Mouse (Mus musculus) bone marrow, adult 2 months (tissue): ENCODE measurements around the gene Olfr31.

Experiments
- CTCF ChIP-seq: fragments of 200-500 bp; IDR thresholded peaks from 2 replicates; pipeline ENCODE4 v1.5.1; 2011; ENCODE audit warnings: low read length, control low read depth; ENCODE audit not compliant: control insufficient read depth, insufficient read depth
- POLR2A ChIP-seq: fragments of 200-500 bp; IDR thresholded peaks from 2 replicates; pipeline ENCODE4 v1.6.1; 2011; ENCODE audit warnings: low read depth, mild to moderate bottlenecking, control low read depth, low read length, borderline replicate concordance; ENCODE audit not compliant: control insufficient read depth

DNA sequence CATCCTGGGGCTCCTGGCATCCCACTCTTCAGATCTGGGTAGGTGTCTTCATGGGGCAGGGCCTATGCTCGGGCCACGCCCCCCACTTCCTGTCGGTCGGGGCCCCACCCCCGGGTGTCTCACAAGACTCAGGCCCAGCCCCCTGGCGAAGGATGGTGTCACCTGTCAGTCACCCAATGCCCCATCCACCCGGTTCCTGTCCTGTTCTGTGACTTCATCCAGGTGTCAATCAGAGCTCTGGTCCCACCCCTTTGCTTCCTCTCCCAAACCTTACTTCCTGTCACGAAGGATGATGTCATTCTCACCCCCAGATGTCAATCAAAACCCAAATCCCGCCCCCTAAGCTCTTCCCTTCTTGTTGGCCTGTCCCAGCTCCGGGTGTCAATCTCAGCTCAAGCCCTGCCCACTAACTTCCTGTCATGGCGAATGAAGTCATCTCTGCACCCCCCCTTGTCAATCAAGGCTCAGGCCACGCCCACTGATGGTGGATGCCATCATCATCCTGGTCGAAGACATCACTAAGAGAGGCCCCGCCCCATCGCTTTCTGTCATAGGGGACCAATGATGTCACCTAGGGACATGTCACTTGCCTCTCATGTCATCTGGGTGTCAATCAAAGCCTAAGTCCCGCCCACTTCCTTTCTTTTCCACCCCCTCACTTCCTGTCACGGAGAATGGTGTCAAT is 24.7 kb downstream of the Olfr31 start:
- TF ChIP-seq POLR2A = no peak
- TF ChIP-seq CTCF = no peak
